Mouse (Mus musculus) heart, postnatal 0 days (tissue): ENCODE measurements around the gene Mast4. TPM values are rescaled to one million over a fixed set of nuclear protein-coding genes. Genes with fewer than 3 reads are reported as not detected.

Experiments
- ATAC-seq: fragments of 200-750 bp; cut with Nextera tagmentation; 2 replicates; pipeline ENCODE4 v1.8.0; 2017; ENCODE audit warnings: low read depth, moderate number of reproducible peaks, moderate library complexity; ENCODE audit not compliant: insufficient read depth
- DNase-seq: peaks from one replicate; pipeline ENCODE4 v3.0.0-alpha.2; 2016; ENCODE audit warnings: low spot score
- H3K27ac ChIP-seq: fragments of 300-500 bp; sonication (generic); 2 replicates; pipeline ENCODE4 v1.5.1; 2014; ENCODE audit warnings: low read depth, mild to moderate bottlenecking
- H3K27me3 ChIP-seq: fragments of 300-500 bp; sonication (generic); 2 replicates; pipeline ENCODE4 v1.6.1; 2014; ENCODE audit warnings: low read length, mixed read lengths; ENCODE audit not compliant: control insufficient read depth, insufficient read depth
- H3K36me3 ChIP-seq: fragments of 300-500 bp; sonication (generic); replicated peaks from 2 replicates; pipeline ENCODE4 v1.6.1; 2014; ENCODE audit warnings: low read length, mixed read lengths; ENCODE audit not compliant: control insufficient read depth, insufficient read depth
- H3K4me1 ChIP-seq: fragments of 300-500 bp; sonication (generic); 2 replicates; pipeline ENCODE4 v1.6.1; 2014; ENCODE audit warnings: antibody characterized with exemption; ENCODE audit not compliant: control insufficient read depth, insufficient read depth
- H3K4me2 ChIP-seq: fragments of 300-500 bp; sonication (generic); 2 replicates; pipeline ENCODE4 v1.6.1; 2014; ENCODE audit warnings: low read depth, mild to moderate bottlenecking, low read length, moderate library complexity
- H3K4me3 ChIP-seq: fragments of 300-500 bp; sonication (generic); 2 replicates; pipeline ENCODE4 v1.5.1; 2014; ENCODE audit warnings: low read depth, low read length
- H3K9ac ChIP-seq: fragments of 300-500 bp; sonication (generic); replicated peaks from 2 replicates; pipeline ENCODE4 v1.6.1; 2014; ENCODE audit warnings: low read depth, low read length, mixed read lengths
- H3K9me3 ChIP-seq: fragments of 300-500 bp; sonication (generic); replicated peaks from 2 replicates; pipeline ENCODE4 v1.6.1; 2016; ENCODE audit warnings: low read length; ENCODE audit not compliant: control insufficient read depth
- CTCF ChIP-seq: IDR thresholded peaks from 2 replicates; pipeline ENCODE4 v1.5.1; 2016; ENCODE audit warnings: antibody characterized with exemption, control low read depth, low read depth
- EP300 ChIP-seq: IDR thresholded peaks from 2 replicates; pipeline ENCODE4 v1.6.1; 2016; ENCODE audit warnings: antibody characterized with exemption, low read depth
- WGBS: fragments of 180-500 bp; shearing (Covaris S2); extraction: QIAGEN DNeasy Blood & Tissue Kit; methylation state at CpG from one replicate; pipeline ENCODE4 v1.1.7; 2014; 5-methylcytosine and 5-hydroxymethylcytosine counted together
- polyA plus RNA-seq: library from polyadenylated mRNA; unstranded; fragments of >200 nt; fragmentation: Nextera tagmentation; extraction: Ambion mirVana; gene quantifications from 2 replicates; pipeline ENCODE4 v1.2.1, GENCODE M21; 2015
- total RNA-seq: library from RNA; depleted of rRNA; stranded (reverse); fragments of >200 nt; gene quantifications from 2 replicates; pipeline ENCODE4 v1.2.3, GENCODE M21; 2014; ENCODE audit warnings: low replicate concordance

Gene Mast4
- total and polyA plus RNA-seq, 2 experiments from 2014 or later: 26.7 to 35.5 TPM

DNA sequence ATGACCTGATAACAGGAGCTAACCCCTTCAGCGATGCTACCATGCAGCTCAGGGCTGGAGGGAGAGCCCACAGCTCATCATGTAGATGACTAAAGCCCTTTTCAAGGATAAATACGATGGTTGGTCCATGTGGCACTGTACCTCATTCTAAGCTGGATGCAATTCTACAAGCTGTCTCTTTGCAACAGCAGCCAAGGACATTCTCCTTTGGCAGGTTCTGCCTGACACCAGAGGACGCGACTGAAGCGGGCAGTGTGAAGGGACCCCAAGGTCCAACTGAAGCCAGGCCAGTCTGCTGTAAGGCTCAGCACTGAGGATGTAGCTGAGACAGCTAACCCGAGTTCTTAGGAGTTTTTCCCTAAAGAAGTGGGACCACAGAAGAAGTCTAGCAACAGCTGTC, 576.3 kb downstream of the Mast4 start:
- no peak overlapping the region for H3K4me3 ChIP-seq
- H3K36me3 ChIP-seq: peaks cover 81% of the 10 kb centered on the region
- H3K4me1 ChIP-seq: no peaks in the 10 kb centered on the region
- DNase-seq (no peak), ATAC-seq (no peak)
- TF ChIP-seq CTCF: no peak
- no peak for TF ChIP-seq EP300
- H3K27ac ChIP-seq: no peak overlapping the region
- H3K27me3 ChIP-seq: no peaks in the 10 kb centered on the region
- H3K4me2 ChIP-seq: no peak overlapping the region
- WGBS: 91% methylated on average over 6 of the region's 6 CpGs
- H3K9ac ChIP-seq: no peak overlapping the region
- H3K9me3 ChIP-seq: no peaks in the 10 kb centered on the region

DNA sequence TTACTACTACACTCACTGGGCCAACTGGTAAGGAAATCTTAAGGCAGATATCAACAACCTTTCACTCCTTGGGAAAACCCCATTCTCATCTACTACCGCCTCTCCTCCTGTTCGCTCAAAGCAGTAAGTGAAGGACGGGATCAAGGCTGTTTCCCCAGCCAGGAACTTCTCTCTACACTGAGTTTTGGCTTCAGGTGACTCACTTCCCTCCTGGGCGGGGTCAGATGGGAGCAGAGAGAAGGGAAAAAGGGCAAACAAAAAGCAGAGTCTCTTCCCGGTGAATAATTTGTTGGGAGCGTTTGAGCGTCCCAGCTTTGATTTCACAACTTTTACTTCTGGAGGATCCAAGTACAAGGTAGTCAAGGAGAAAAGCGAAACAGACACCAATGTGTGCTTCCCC, 578.2 kb downstream of the Mast4 start:
- Histone ChIP-seq H3K4me1 (no peaks in the 10 kb centered on the region), H3K27ac (no peak overlapping the region), H3K4me2 (no peak overlapping the region), H3K4me3 (no peak overlapping the region), H3K9ac (no peak overlapping the region), H3K36me3 (peaks cover 86% of the 10 kb centered on the region), H3K9me3 (no peaks in the 10 kb centered on the region), H3K27me3 (no peaks in the 10 kb centered on the region)
- 82% methylated on average over 8 of the region's 8 CpGs for WGBS
- TF ChIP-seq CTCF (no peak), EP300 (no peak)
- ATAC-seq: no peak
- no peak for DNase-seq

DNA sequence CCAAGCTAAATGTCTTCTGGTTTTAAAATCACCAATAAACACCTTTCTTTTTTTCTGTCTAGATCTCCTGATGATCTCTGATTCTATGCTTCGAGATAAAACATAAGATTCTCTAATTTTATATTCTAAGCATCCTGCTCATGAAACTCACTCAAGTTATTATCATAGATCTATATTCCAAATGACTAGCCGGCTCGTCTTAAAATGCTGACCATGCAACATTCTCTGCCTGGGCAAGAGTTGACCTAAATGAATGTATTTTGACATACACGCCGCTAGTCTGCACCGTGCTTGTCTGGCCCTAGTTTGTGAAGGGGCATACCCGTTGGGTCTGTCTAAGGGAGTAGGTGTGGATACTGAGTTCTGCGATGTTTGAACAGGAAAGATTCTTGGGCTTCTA, 579.2 kb downstream of the Mast4 start:
- Histone ChIP-seq H3K4me1 (no peaks in the 10 kb centered on the region), H3K36me3 (peaks cover 87% of the 10 kb centered on the region), H3K27me3 (no peaks in the 10 kb centered on the region), H3K27ac (no peak overlapping the region), H3K9me3 (no peaks in the 10 kb centered on the region), H3K4me3 (no peak overlapping the region), H3K4me2 (no peak overlapping the region), H3K9ac (no peak overlapping the region)
- ATAC-seq (no peak), DNase-seq (no peak)
- WGBS: 92% methylated on average over 8 of the region's 8 CpGs
- TF ChIP-seq CTCF (no peak), EP300 (no peak)

DNA sequence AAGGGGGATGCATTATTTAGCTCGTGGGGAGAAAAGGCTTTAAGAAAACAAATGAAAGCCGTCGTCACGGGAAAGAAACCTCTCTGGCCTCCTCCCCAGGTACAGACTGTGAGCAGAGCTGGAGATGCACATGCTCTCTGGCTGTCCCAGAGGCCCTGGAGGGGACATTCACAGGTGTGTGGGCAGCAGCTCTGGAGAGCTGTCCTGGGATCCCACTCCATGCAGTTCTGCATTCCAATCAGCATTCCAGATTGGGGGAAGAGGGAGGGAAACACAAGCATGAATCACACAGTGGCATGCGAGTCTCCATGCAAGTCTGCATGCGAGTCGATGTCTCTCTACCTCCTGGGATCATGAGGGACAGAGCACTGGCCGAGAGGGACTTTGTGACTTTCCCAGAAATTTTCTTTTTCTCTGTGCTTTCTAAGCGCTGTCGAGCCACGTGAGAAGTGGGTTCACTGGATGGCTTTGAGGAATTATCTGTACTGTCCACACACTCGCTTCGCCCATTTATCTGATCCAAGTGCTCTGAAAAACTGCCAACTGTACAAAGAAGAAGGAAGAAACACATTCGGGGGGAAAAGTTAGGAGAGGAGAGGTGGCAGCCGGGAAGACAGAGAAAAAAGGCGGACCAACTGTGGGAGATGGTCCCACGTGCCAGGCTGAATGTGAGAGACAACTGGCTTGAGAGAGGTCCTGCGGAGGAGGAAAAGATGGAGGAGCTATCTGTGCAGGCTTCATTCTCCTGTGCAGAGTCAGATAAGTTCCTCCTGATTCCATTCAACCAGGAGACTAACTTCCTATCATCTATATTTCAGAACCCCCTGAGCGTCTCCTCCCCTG, 580.4 kb downstream of the Mast4 start:
- Histone ChIP-seq H3K4me2 (no peak overlapping the region), H3K4me3 (no peak overlapping the region), H3K36me3 (peaks cover 87% of the 10 kb centered on the region), H3K4me1 (no peaks in the 10 kb centered on the region), H3K27me3 (no peaks in the 10 kb centered on the region), H3K9ac (no peak overlapping the region), H3K27ac (no peak overlapping the region), H3K9me3 (no peaks in the 10 kb centered on the region)
- DNase-seq: no peak
- 68% methylated on average over 19 of the region's 19 CpGs for WGBS
- TF ChIP-seq EP300 (no peak), CTCF (no peak)
- ATAC-seq: no peak

DNA sequence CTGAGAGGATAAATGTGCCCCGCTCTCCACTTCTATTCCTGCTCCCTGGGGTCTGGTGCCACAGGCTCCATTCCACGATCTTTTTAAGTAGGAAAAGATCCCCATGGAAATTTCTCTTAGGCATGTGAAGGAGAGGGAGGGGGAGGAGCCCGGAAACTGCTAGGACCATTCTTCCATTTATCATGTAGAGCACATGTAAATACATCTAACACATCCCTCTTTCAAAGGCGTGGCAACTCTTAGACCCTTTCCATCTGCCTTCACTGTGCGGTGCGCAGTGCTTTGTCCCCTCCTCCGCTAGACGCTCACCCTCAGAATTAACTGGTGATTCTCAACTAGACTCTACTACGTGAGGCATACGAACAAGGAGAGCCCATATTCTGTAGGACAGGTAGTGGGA, 584.4 kb downstream of the Mast4 start:
- Histone ChIP-seq H3K9me3 (no peaks in the 10 kb centered on the region), H3K36me3 (peaks cover 74% of the 10 kb centered on the region), H3K4me1 (no peaks in the 10 kb centered on the region), H3K4me3 (no peak overlapping the region), H3K27me3 (no peaks in the 10 kb centered on the region), H3K9ac (no peak overlapping the region), H3K27ac (no peak overlapping the region), H3K4me2 (no peak overlapping the region)
- ATAC-seq: no peak
- TF ChIP-seq EP300 (no peak), CTCF (no peak)
- 89% methylated on average over 10 of the region's 10 CpGs for WGBS
- no peak for DNase-seq

DNA sequence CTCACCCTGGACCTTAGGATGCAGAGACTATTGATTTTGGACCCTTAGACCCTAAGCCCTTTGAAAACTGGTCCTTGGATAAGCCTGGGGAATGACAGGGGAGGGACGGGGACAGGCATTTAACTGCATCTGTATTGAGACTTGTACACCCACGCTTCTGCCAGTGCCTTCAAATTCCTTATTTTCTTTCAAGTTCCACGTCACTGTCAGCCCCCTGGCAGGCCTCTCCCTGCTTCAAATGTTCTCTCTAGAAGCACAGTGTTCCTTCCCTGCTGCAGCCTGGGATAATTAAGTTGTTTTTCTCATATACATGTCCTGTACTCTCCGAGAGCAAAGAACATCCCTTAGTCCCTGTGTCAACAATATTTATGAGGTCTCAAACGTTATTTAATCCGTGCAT, 585.1 kb downstream of the Mast4 start:
- Histone ChIP-seq H3K9ac (no peak overlapping the region), H3K36me3 (peaks cover 73% of the 10 kb centered on the region), H3K4me1 (no peaks in the 10 kb centered on the region), H3K27me3 (no peaks in the 10 kb centered on the region), H3K9me3 (no peaks in the 10 kb centered on the region), H3K4me3 (no peak overlapping the region), H3K27ac (no peak overlapping the region), H3K4me2 (no peak overlapping the region)
- DNase-seq (no peak), ATAC-seq (no peak)
- 82% methylated on average over 6 of the region's 6 CpGs for WGBS
- no peak for TF ChIP-seq CTCF
- TF ChIP-seq EP300: no peak
